24 mouse cellular contexts compared by ENCODE assay signal in genomic region chr2:173615378-173616081, GRCm38 (mm10). TPM values are rescaled to one million over a fixed set of nuclear protein-coding genes. Genes with fewer than 3 reads are reported as not detected.
DNase-seq lines count a peak whose midpoint lies in the region; ATAC-seq and TF ChIP-seq lines count a peak whose summit lies in the region.
"Had no signal": no experiment of that assay in that cellular context is flagged by ENCODE, and none has a peak within 500 bp of the region (broad histone marks: within the 10 kb centered on the region; RNA-seq: fewer than 3 reads in every experiment).

No protein-coding gene starts in this region.

- 0 out of 2 replicates have a peak overlapping the region, but pooled peaks have one; percentile 35 for H3K27ac ChIP-seq in hindbrain, embryonic 13.5 days
- no peak overlapping the region for H3K27ac ChIP-seq in hindbrain, embryonic 11.5 days (ENCODE audit: low read depth, low read length)
- H3K27ac ChIP-seq in limb, embryonic 14.5 days (replicated peaks; ENCODE audit: low read depth, low read length): no peak overlapping the region
- no peak overlapping the region for H3K27ac ChIP-seq in limb, embryonic 10.5 days
- H3K27ac ChIP-seq in intestine, embryonic 15.5 days: no peak overlapping the region
- H3K27ac ChIP-seq: embryonic facial prominence, embryonic 12.5 days; limb, embryonic 12.5 days; liver, embryonic 14.5 days had no signal

- no peak for DNase-seq in hindbrain, embryonic 11.5 days (ENCODE audit: low spot score)
- peak; percentile 75 for DNase-seq in limb, embryonic 14.5 days (ENCODE audit: low spot score)
- DNase-seq in limb, embryonic 10.5 days (ENCODE audit: low spot score): no peak
- peak; percentile 21 for DNase-seq in brain, adult 2 months (ENCODE audit: low read depth, low spot score)
- DNase-seq in gastrocnemius, postnatal 4 days (ENCODE audit: low spot score in 2 of 2): no peak
- DNase-seq: adrenal gland, postnatal 14 days; cerebellum, adult 8-10 months; kidney, postnatal 10 days; layer of hippocampus, adult 9-11 months; midbrain, embryonic 14.5 days; spleen, adult 18-20 months; thymus, postnatal 25 days had no signal

- H3K9ac ChIP-seq in hindbrain, embryonic 13.5 days: no peak overlapping the region
- H3K9ac ChIP-seq in hindbrain, embryonic 11.5 days (ENCODE audit: low read depth, low read length): no peak overlapping the region
- H3K9ac ChIP-seq in limb, embryonic 14.5 days (ENCODE audit: low read depth, low read length, severe bottlenecking): no peak overlapping the region
- no peak overlapping the region for H3K9ac ChIP-seq in intestine, embryonic 15.5 days
- H3K9ac ChIP-seq: embryonic facial prominence, embryonic 12.5 days; limb, embryonic 12.5 days; liver, embryonic 14.5 days had no signal

- ATAC-seq in hindbrain, embryonic 13.5 days (ENCODE audit: low FRiP score): no peak
- no peak for ATAC-seq in hindbrain, embryonic 11.5 days (ENCODE audit: low FRiP score)
- ATAC-seq in limb, embryonic 14.5 days (ENCODE audit: low FRiP score, low read depth): 0 out of 2 replicates have a peak, but pooled peaks have one; percentile 30
- peak; percentile 64 for ATAC-seq in intestine, embryonic 15.5 days
- ATAC-seq: activated CD4-positive, CD25-positive, alpha-beta regulatory T cell, adult 4 months; Patski had no signal

- peaks cover 20% of the 10 kb centered on the region for H3K4me1 ChIP-seq in hindbrain, embryonic 13.5 days (replicated peaks)
- no peaks in the 10 kb centered on the region for H3K4me1 ChIP-seq in hindbrain, embryonic 11.5 days (replicated peaks; ENCODE audit: control insufficient read depth, insufficient read depth, low read length)
- H3K4me1 ChIP-seq in limb, embryonic 14.5 days (ENCODE audit: control insufficient read depth, insufficient read depth, low read length): no peaks in the 10 kb centered on the region
- H3K4me1 ChIP-seq in limb, embryonic 10.5 days: peaks cover 9% of the 10 kb centered on the region
- peaks cover 7% of the 10 kb centered on the region for H3K4me1 ChIP-seq in intestine, embryonic 15.5 days (replicated peaks)
- H3K4me1 ChIP-seq: embryonic facial prominence, embryonic 12.5 days had no signal

- no peaks in the 10 kb centered on the region for H3K27me3 ChIP-seq in hindbrain, embryonic 13.5 days
- H3K27me3 ChIP-seq in hindbrain, embryonic 11.5 days (ENCODE audit: control insufficient read depth, insufficient read depth, low read length): no peaks in the 10 kb centered on the region
- no peaks in the 10 kb centered on the region for H3K27me3 ChIP-seq in limb, embryonic 14.5 days (ENCODE audit: control insufficient read depth, insufficient read depth, low read length)
- H3K27me3 ChIP-seq in limb, embryonic 10.5 days (ENCODE audit: low read depth, poor library complexity, severe bottlenecking): no peaks in the 10 kb centered on the region
- peaks cover 4% of the 10 kb centered on the region; the same call in 1 of the 2 replicates for H3K27me3 ChIP-seq in intestine, embryonic 15.5 days (replicated peaks)
- H3K27me3 ChIP-seq: embryonic facial prominence, embryonic 12.5 days; limb, embryonic 12.5 days; Patski had no signal

- no peak overlapping the region for H3K4me2 ChIP-seq in hindbrain, embryonic 13.5 days
- H3K4me2 ChIP-seq in hindbrain, embryonic 11.5 days (replicated peaks; ENCODE audit: low read depth, low read length): no peak overlapping the region
- no peak overlapping the region for H3K4me2 ChIP-seq in limb, embryonic 14.5 days (replicated peaks; ENCODE audit: low read depth, low read length, severe bottlenecking)
- no peak overlapping the region for H3K4me2 ChIP-seq in intestine, embryonic 15.5 days (replicated peaks)
- H3K4me2 ChIP-seq: embryonic facial prominence, embryonic 12.5 days; limb, embryonic 12.5 days had no signal

- H3K9me3 ChIP-seq in hindbrain, embryonic 13.5 days: 0 out of 2 replicates have a peak, but pooled peaks cover 4% of the 10 kb centered on the region
- H3K9me3 ChIP-seq in hindbrain, embryonic 11.5 days (ENCODE audit: control insufficient read depth, low read length): no peaks in the 10 kb centered on the region
- H3K9me3 ChIP-seq in limb, embryonic 14.5 days (ENCODE audit: control insufficient read depth, low read length): no peaks in the 10 kb centered on the region
- H3K9me3 ChIP-seq in limb, embryonic 10.5 days (replicated peaks): no peaks in the 10 kb centered on the region
- H3K9me3 ChIP-seq in intestine, embryonic 15.5 days: no peaks in the 10 kb centered on the region
- H3K9me3 ChIP-seq: embryonic facial prominence, embryonic 12.5 days; limb, embryonic 12.5 days had no signal

- H3K36me3 ChIP-seq in hindbrain, embryonic 13.5 days: peaks cover 6% of the 10 kb centered on the region; the same call in 1 of the 2 replicates
- 0 out of 2 replicates have a peak, but pooled peaks cover 2% of the 10 kb centered on the region for H3K36me3 ChIP-seq in hindbrain, embryonic 11.5 days (ENCODE audit: control insufficient read depth, insufficient read depth, low read length)
- peaks cover 15% of the 10 kb centered on the region for H3K36me3 ChIP-seq in limb, embryonic 14.5 days (ENCODE audit: control insufficient read depth, insufficient read depth, low read length)
- H3K36me3 ChIP-seq in limb, embryonic 10.5 days: peaks cover 14% of the 10 kb centered on the region
- 0 out of 2 replicates have a peak, but pooled peaks cover 2% of the 10 kb centered on the region for H3K36me3 ChIP-seq in intestine, embryonic 15.5 days

- WGBS in hindbrain, embryonic 13.5 days: 70% methylated on average over 11 of the region's 11 CpGs
- WGBS in hindbrain, embryonic 11.5 days: 91% methylated on average over 11 of the region's 11 CpGs
- WGBS in limb, embryonic 14.5 days: 75% methylated on average over 11 of the region's 11 CpGs
- 97% methylated on average over 11 of the region's 11 CpGs for WGBS in limb, embryonic 10.5 days
- WGBS in intestine, embryonic 15.5 days: 39% methylated on average over 11 of the region's 11 CpGs

- H3K4me3 ChIP-seq in hindbrain, embryonic 13.5 days: no peak overlapping the region
- H3K4me3 ChIP-seq in hindbrain, embryonic 11.5 days (ENCODE audit: low read depth, low read length): no peak overlapping the region
- no peak overlapping the region for H3K4me3 ChIP-seq in limb, embryonic 14.5 days (replicated peaks; ENCODE audit: low read length)
- no peak overlapping the region for H3K4me3 ChIP-seq in limb, embryonic 10.5 days
- no peak overlapping the region for H3K4me3 ChIP-seq in intestine, embryonic 15.5 days (replicated peaks)
- H3K4me3 ChIP-seq: embryonic facial prominence, embryonic 12.5 days; limb, embryonic 12.5 days; myocyte had no signal

- no peak for TF ChIP-seq POLR2A in limb, embryonic 14.5 days (IDR thresholded peaks at IDR 0.05; ENCODE audit: borderline replicate concordance, extremely low read depth, insufficient read depth, insufficient read length)

RNA-seq across cellular contexts. Expression of gene Ankrd60, which starts 37.4 kb away (rescaled TPM):
- polyA plus RNA-seq in hindbrain, embryonic 13.5 days (2015; fragmentation: Nextera tagmentation; extraction: Ambion mirVana): not detected in 2 replicates
- polyA plus RNA-seq in hindbrain, embryonic 11.5 days (2014; fragmentation: Nextera tagmentation; extraction: Ambion mirVana): not detected in 2 replicates
- polyA plus RNA-seq in limb, embryonic 14.5 days (2012; rRNA removed): not detected in 2 replicates
- not detected in 2 replicates for polyA plus RNA-seq in limb, embryonic 14.5 days (2014; fragmentation: Nextera tagmentation; extraction: Ambion mirVana)
- not detected in 2 replicates for polyA plus RNA-seq in limb, embryonic 10.5 days (2016; fragmentation: Nextera tagmentation; extraction: Ambion mirVana)
- polyA plus RNA-seq in intestine, embryonic 15.5 days (2015; fragmentation: Nextera tagmentation; extraction: Ambion mirVana): not detected in 2 replicates
- not detected for total RNA-seq in gastrocnemius, postnatal 4 days (2021)
- total RNA-seq: adrenal gland, postnatal 14 days; common myeloid progenitor, adult 5-6 weeks; hematopoietic stem cell, adult 5-6 weeks; left cerebral cortex, adult 8-10 months had no signal
- polyA plus RNA-seq: activated CD4-positive, CD25-positive, alpha-beta regulatory T cell, adult 4 months; embryonic facial prominence, embryonic 12.5 days; heart, embryonic 14.5 days; limb, embryonic 12.5 days; liver, embryonic 14.5 days; midbrain, embryonic 14.5 days; myocyte; Patski had no signal

RNA-seq across cellular contexts. Expression of gene Rab22a, which starts 44.0 kb away (rescaled TPM):
- polyA plus RNA-seq in hindbrain, embryonic 13.5 days (2015; fragmentation: Nextera tagmentation; extraction: Ambion mirVana): 34.7 and 36.8 TPM in 2 replicates
- polyA plus RNA-seq in hindbrain, embryonic 11.5 days (2014; fragmentation: Nextera tagmentation; extraction: Ambion mirVana): 42.3 and 44.6 TPM in 2 replicates
- 21.7 and 23.9 TPM in 2 replicates for polyA plus RNA-seq in limb, embryonic 14.5 days (2012; rRNA removed)
- 45.2 and 49.4 TPM in 2 replicates for polyA plus RNA-seq in limb, embryonic 14.5 days (2014; fragmentation: Nextera tagmentation; extraction: Ambion mirVana)
- polyA plus RNA-seq in limb, embryonic 10.5 days (2016; fragmentation: Nextera tagmentation; extraction: Ambion mirVana): 23.8 and 28.4 TPM in 2 replicates
- 31.8 and 33.6 TPM in 2 replicates for polyA plus RNA-seq in intestine, embryonic 15.5 days (2015; fragmentation: Nextera tagmentation; extraction: Ambion mirVana)
- total RNA-seq in gastrocnemius, postnatal 4 days (2021): 10 to 100 TPM; 32.8 to 37.0 TPM

Comparison
In these comparisons a context has a peak if more than half of its experiments do, and no peak if none do; other contexts are left out.
1. DNase-seq: peak in limb, embryonic 14.5 days (single experiment) and brain, adult 2 months (single experiment); none in hindbrain, embryonic 11.5 days (single experiment), limb, embryonic 10.5 days (single experiment) and gastrocnemius, postnatal 4 days (0 of 2).
2. ATAC-seq: peak in limb, embryonic 14.5 days (single experiment) and intestine, embryonic 15.5 days (single experiment); none in hindbrain, embryonic 13.5 days (single experiment) and hindbrain, embryonic 11.5 days (single experiment).